Mouse (Mus musculus): ENCODE measurements around the gene 4930503B20Rik.
A peak's percentile ranks its signal among the peaks of the same experiment; 100 is the strongest.

Gene 4930503B20Rik

DNA sequence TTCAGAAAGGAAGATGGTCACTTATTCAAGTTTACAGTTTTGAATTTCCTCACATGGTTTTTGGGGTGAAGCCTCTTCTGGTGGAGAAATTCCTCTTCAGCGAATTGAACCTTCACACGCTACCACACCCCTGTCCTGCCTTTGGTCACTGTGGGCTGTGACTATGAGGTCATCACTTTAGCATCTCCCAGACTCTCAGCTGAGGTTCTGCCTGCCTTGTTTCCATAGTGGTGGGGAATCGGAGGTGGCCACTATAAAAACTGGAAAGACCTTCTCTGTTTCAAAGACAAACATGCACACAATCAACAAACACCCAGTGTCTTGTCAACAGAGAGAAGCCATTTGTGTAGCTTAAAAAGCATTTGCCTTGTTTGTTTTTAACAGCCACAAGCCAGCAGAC lies at the start of gene 4930503B20Rik:
TSS of gene 4930503B20Rik (minus strand) at position 101 of the 400 bp plus-strand sequence.
- no peak for DNase-seq (ENCODE audit: low spot score in 2 of 2)

- DNase-seq (ENCODE audit: low spot score in 2 of 2), result no peak
Measured at GRCm38 (mm10) chr3:146700051-146700450, 48.9 kb upstream of the 4930503B20Rik start.

- DNase-seq (ENCODE audit: low spot score in 2 of 2), result no peak
Measured at GRCm38 (mm10) chr3:146698982-146699381, 47.9 kb upstream of the 4930503B20Rik start.

DNA sequence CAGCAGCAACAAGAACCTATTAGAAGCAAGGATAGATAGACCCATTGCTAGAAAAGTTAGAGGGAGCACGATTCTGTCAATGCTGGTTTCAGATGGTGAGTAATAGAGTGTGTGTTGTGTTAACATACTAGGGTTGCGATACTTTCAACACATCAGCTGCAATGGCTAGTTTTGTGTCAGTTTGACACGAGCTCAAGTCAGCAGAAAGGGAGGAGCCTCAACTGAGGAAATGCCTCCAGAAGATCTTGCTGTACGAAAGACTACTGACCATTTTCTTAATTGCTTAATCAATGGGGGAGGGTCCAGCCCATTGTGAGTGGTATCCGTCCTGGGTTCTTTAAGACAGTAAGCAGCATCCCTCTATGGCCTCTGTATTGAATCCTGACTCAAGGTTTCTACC lies 41.4 kb upstream of the 4930503B20Rik start:
- no peak for DNase-seq (ENCODE audit: low spot score in 2 of 2)

DNA sequence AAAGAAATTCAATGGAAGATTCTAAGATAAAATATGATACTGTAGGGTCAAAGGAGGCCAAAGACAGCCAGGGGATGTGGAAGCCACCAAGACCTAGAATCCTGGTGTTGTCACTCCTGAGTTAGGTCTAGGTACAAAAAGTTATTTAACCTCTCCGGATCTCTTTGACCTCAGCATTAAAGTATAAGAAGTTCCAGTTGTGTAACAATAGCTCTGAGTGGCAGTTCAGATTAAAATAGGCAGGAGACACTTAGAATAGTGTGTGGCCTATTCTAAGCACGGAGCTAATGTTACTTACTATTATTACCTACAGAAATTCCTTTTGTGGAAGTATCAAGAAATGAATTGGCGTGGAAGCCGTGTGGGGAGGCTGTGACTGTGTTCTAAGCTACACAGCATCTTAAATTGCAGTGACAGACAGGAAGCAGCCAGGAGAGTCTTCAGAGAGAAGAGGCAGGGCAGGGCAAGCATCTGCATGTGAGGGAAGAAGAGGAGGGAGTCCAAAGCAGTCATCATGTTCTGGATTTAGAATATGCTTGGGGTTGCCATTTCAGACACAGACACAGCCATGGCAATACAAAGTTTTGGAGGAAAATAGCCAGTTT lies 36.1 kb upstream of the 4930503B20Rik start:
- DNase-seq (ENCODE audit: low spot score in 2 of 2), result no peak

- DNase-seq (ENCODE audit: low spot score in 2 of 2), result no peak
Measured at GRCm38 (mm10) chr3:146686428-146686827, 35.3 kb upstream of the 4930503B20Rik start.

DNA sequence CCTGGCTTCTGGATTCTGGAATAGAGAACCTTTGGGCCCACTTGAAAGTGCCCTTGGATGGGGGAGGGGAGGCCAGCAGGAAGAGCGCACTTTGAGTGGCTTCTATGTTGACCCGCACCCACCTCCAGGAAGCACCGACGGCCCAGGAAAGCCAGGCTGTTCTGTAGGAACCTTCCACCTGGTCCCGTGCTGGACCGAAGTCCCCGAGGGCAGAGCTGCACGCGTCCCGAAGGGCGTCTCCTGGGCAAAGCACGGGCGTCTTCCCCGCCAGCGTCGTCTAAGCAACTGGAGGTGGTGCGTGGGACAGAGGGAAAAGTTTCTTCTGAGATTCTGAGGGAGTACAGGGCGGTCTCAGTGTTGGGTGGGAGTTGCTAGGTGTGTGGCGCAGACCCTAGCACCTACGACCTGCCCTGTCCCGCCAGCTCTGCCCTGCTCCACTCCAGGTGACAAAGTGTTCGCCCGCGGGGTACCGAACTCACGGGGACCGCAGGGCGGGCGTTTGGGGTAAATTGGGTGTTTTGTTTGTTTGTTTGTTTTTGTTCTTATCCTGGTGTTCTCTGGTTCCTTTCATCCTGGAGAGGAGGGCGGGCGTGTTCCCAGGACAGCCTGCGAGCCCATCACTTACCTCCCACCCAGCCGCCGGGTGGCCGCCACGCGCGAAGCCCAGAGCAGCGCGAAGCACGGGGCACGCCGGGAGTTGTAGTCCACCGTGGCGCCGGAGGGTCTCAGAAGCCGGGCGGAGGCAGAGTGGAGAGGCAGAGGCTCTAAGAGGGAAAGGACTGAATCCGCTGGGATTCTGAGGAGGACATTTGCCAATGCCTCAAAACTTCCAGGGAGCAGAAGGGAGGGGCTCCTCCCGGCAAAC lies 33.9 kb upstream of the 4930503B20Rik start, which contains the start of gene Samd13:
TSS of gene Samd13 (minus strand) at position 782 of the 865 bp plus-strand sequence.
- DNase-seq (ENCODE audit: low spot score in 2 of 2), result peak; percentile 17 to 42

DNA sequence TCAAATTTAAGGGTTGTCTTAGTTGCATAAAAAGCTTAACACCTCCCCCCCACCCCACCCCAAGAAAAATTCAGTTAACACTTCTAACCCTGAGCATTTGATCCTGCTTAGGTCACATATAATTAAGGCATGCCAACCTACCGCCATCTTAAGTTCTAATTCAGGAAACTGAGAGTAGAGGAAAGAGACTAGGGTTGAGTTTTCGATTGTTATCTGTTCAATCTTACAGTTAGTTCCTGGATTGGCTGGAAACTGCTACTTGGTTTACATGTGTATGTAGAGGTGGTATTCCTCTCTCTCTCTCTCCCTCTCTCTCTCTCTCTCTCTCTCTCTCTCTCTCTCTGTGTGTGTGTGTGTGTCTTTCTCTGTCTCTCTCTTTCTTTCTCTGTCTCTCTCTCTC lies 32.0 kb upstream of the 4930503B20Rik start:
- DNase-seq (ENCODE audit: low spot score in 2 of 2), result no peak

DNA sequence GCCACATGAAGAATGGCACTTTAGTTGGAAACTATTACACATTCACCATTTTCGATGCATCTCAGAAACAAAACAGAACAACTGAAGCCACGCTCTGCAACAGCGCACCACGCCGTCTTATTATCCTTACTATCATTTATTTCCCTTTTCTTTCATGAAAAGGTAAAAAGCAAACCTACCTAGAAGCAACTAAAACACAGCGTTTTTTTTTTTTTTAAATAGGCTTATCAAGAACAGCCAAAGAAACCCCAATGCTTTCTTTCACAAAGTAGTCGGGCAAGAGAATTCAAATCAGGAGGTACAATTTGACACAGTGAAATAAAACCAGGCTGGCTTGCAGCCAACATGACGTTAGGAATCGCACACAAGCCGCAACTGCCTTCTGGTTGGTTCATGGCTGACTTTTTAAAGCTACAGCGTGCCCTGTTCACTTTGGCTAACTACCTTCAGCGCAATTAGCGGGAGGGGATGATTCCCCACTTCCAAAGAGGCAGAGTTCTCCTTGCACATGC lies 31.1 kb upstream of the 4930503B20Rik start:
- peak; percentile 11 to 13 for DNase-seq (ENCODE audit: low spot score in 2 of 2)

DNA sequence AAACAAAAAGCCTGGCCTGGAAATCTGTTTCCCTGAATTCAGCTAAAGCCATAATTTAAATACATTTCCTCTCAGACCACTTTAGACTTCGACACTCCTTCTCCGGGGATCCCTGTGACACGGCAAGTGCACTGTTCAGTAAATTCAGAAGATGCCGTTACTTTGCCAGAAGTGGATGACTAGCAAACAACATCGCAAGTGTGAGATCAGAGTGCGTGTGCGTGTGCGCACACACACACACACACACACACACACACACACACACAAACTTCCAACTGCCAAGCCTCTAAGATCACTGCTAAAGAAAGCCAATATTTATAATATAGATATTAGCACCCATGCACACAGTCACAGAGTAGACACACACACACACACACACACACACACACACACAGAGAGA lies 30.6 kb upstream of the 4930503B20Rik start:
- no peak for DNase-seq (ENCODE audit: low spot score in 2 of 2)

DNA sequence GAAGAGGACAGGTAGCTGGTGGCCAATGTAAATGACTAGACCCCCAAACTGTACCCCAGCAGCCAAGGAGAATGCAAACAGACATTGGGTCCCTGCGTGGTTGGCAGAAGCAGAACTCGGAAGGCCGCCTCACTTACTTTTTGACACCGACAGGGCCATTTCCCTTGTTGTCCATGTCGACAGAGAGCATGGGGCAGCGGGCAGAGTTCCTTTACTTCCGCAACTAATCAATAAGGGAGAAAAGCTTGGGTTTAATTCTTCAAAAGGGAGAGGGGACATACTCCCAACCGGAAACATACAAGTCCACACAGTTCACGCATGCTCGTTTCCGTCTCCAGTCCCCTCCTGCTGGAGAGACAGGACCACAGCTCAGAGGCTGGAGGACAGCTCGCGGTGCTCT lies 29.5 kb upstream of the 4930503B20Rik start:
- DNase-seq (ENCODE audit: low spot score in 2 of 2), result no peak

- DNase-seq (ENCODE audit: low spot score in 2 of 2), result no peak
Measured at GRCm38 (mm10) chr3:146679646-146680045, 28.5 kb upstream of the 4930503B20Rik start.

DNA sequence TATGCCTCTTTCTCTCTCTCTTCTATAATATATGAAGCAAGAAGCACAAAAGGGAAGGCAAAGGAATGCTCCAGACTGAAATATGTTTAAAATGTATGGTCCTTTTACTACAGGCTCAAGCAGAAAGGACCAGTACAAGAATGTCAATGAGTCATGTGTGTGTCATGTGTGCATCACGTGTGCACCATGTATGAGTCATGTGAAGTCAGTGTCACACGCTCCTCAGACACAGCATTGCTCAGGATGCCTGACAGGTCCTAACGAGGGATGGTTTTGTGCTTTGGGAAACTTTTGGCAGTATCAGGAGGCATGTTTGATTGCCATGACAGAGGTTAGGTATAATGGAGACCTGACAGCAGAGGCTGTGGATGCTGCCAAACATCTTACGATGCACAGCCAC lies 25.1 kb upstream of the 4930503B20Rik start:
- DNase-seq (ENCODE audit: low spot score in 2 of 2), result no peak

DNA sequence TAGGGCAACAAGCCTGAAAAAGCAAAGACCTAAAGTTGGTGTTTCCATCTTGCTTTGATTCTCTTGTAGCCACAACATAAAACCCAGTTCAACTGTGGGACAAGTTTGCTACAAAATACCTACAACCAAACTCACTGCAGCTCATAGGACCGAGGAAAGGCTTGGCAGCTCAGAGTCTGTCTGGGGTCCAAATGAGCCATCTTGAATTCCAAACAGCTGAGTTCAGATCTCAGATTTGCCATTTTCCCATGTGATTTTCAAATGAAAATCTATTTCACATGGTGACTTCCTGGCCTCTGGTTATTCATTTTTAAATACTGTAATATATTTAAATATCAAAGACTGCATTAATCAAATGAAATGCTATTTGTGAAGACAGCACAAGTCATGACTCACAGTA lies 24.0 kb upstream of the 4930503B20Rik start:
- DNase-seq (ENCODE audit: low spot score in 2 of 2), result no peak

DNA sequence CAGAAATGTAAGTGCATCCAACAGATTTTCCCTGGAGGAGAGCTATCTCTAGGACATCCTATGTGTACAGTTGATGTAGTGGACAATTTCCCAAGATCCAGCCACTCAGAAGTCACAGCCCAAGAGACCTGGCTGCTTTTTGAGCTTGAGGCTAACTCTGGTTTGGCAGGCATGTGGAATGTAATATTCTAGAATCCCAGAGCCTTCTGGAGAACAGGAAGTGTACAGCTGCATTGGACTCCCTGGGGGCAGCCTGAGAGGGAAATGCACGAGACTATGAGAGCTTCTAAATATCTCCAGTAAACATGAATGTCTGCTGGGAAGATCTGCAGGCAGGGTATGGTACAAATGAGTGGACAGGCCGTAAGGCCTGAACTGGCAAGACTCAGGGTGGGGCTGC lies 20.0 kb upstream of the 4930503B20Rik start:
- DNase-seq (ENCODE audit: low spot score in 2 of 2), result no peak

DNA sequence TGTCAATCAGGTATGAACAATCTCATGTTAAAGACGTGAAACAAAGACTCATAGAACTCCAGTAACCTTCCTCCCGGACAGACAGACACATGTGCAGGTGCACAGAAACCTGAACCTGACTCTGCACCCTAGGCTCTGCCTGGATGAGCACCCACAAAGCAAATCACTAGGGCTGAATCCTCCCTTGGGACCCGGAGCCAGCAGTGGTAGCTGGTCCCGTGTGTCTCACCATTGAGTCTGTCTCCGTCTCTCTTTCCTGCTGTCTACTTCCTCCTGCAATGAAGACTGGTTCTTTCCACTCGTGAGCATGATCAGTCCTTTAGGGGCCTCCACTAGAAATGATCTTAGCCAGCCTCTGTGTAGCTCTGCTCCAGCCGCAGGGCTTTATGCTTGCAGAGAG lies 10.8 kb upstream of the 4930503B20Rik start:
- DNase-seq (ENCODE audit: low spot score in 2 of 2), result no peak

DNA sequence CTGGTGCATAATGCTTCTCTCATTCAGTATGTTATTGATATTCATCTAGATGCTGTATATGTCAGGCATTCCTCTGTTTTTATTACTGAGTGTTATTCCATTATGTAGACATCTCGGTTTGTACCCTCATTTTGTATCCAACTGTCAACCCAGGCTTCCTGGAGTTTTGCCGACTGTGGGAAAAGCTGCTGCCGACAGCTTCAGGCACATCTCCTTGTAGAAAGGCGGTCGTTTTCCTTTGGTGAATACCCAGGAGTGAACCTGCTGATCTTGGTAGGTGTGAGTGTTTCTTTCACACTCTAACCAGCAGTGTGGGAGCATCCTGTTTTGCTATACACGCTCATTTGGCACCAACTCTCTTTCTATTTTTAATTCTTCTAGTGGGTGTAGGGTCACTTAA lies 9.9 kb upstream of the 4930503B20Rik start:
- no peak for DNase-seq (ENCODE audit: low spot score in 2 of 2)

DNA sequence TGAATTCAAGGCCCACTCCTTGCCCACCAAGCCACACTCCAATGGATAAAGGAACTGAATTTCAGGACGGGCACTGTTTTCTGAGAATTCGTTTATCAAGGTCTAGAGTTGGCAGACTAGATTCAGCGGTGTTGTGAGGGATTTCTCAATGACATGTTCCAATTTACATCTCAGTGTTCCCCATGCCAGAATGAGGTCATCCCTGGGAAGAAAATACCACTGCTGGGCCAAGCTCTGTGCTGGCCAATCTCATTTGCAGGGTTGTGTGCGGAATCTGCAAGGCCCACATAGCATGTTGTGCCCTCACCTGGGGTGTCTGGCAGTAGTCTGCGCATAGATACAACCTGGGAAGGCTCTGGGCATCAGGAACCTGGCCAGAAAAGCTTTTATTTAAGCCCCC lies 8.2 kb upstream of the 4930503B20Rik start:
- no peak for DNase-seq (ENCODE audit: low spot score in 2 of 2)

DNA sequence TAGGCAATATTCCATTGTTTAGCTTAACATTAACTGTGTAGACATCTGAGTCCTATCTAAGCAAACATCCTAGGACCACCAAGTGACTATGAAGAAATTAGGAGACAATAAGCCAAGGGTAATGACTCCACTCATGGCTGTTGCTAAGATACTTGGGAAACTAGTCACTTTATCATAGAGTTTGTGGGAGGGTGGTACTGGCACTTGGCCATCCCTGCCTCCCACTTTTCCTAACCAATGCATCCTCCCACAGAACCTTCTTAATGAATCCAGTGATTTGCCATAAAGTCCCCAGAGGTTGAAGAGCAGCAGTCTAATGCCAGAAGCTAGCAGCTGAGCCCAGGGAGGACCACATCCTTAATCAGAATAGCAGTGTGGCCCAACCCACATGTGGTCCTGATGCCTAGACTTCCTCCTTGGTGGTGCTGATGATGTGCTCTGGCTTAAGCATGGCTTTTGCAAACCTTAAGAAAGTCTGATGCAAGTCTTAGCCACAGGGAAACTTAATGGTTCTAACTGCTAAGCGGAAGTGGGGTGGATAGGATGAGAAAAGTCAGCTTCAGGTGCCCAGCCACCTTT lies 7.0 kb upstream of the 4930503B20Rik start:
- no peak for DNase-seq (ENCODE audit: low spot score in 2 of 2)

- no peak for DNase-seq (ENCODE audit: low spot score in 2 of 2)
Measured at GRCm38 (mm10) chr3:146657433-146657832, 6.3 kb upstream of the 4930503B20Rik start.

GRCm38 (mm10) chr3:146655111-146655577 lies 4.0 kb upstream of the 4930503B20Rik start:
- DNase-seq (ENCODE audit: low spot score in 2 of 2), result no peak

- no peak for DNase-seq (ENCODE audit: low spot score in 2 of 2)
Measured at GRCm38 (mm10) chr3:146653692-146654091, 2.6 kb upstream of the 4930503B20Rik start.

Data from urinary bladder, adult 18-20 months (tissue).